Mouse (Mus musculus): ENCODE results near the gene Dhx58. TPM values are rescaled to one million over a fixed set of nuclear protein-coding genes. Genes with fewer than 3 reads are reported as not detected.
A peak's percentile ranks its signal among the peaks of the same experiment; 100 is the strongest.

The Dhx58 gene
- polyA plus RNA-seq, 1 experiment, result 0.40 TPM

GRCm38 (mm10) chr11:100688443-100688842, 15.6 kb downstream of the Dhx58 start:
- no peaks in the 10 kb centered on the region for H3K79me2 ChIP-seq (ENCODE audit: control insufficient read depth, insufficient read depth)

GRCm38 (mm10) chr11:100687265-100687664, 16.8 kb downstream of the Dhx58 start:
- Histone ChIP-seq H3ac (ENCODE audit: control insufficient read depth, insufficient read length) (no peak overlapping the region), H3K27me3 (ENCODE audit: control insufficient read depth, insufficient read depth, insufficient read length) (no peaks in the 10 kb centered on the region), H3K79me2 (ENCODE audit: control insufficient read depth, insufficient read depth) (no peaks in the 10 kb centered on the region), H3K36me3 (ENCODE audit: control insufficient read depth, insufficient read depth) (no peaks in the 10 kb centered on the region), H3K4me2 (ENCODE audit: low read depth) (no peak overlapping the region), H3K4me3 (no peak overlapping the region)
- TF ChIP-seq TCF12 (IDR thresholded peaks at IDR 0.05; ENCODE audit: insufficient read depth, poor library complexity, severe bottlenecking), result no peak

More at GRCm38 (mm10) chr11:100688443-100688842, 15.6 kb downstream of the Dhx58 start:
- Histone ChIP-seq H3K27me3 (ENCODE audit: control insufficient read depth, insufficient read depth, insufficient read length) (no peaks in the 10 kb centered on the region), H3K4me3 (no peak overlapping the region), H3K4me2 (ENCODE audit: low read depth) (no peak overlapping the region), H3K36me3 (ENCODE audit: control insufficient read depth, insufficient read depth) (no peaks in the 10 kb centered on the region), H3ac (ENCODE audit: control insufficient read depth, insufficient read length) (no peak overlapping the region)
- TF ChIP-seq SRF (IDR thresholded peaks at IDR 0.05; ENCODE audit: control insufficient read depth, insufficient read length, low read depth) (no peak), CEBPB (IDR thresholded peaks at IDR 0.05; ENCODE audit: insufficient read depth, poor library complexity, severe bottlenecking) (no peak), E2F4 (IDR thresholded peaks at IDR 0.05; ENCODE audit: insufficient read depth) (no peak), TCF12 (IDR thresholded peaks at IDR 0.05; ENCODE audit: insufficient read depth, poor library complexity, severe bottlenecking) (no peak), TCF3 (IDR thresholded peaks at IDR 0.05; ENCODE audit: insufficient read length, low read depth) (no peak), POLR2A (IDR thresholded peaks at IDR 0.05; ENCODE audit: insufficient read length, low read depth) (no peak), REST (IDR thresholded peaks at IDR 0.05; ENCODE audit: insufficient read depth, insufficient read length) (no peak), USF1 (IDR thresholded peaks at IDR 0.05; ENCODE audit: low read depth) (no peak), POLR2AphosphoS2 (IDR thresholded peaks at IDR 0.05; ENCODE audit: insufficient read length, low read depth) (no peak), MAX (IDR thresholded peaks at IDR 0.05; ENCODE audit: low read depth) (no peak), MYOD1 (IDR thresholded peaks at IDR 0.05; ENCODE audit: control insufficient read depth in 1 of 3, insufficient read length in 2 of 3, low read depth in 2 of 3) (no peak), MYOG (IDR thresholded peaks at IDR 0.05; ENCODE audit: control insufficient read depth in 1 of 3, insufficient read depth in 1 of 3, insufficient read length in 2 of 3, low read depth in 2 of 3) (no peak)

- H3K4me3 ChIP-seq, result no peak overlapping the region
- no peaks in the 10 kb centered on the region for H3K79me2 ChIP-seq (ENCODE audit: control insufficient read depth, insufficient read depth)
- no peaks in the 10 kb centered on the region for H3K27me3 ChIP-seq (ENCODE audit: control insufficient read depth, insufficient read depth, insufficient read length)
- TF ChIP-seq POLR2AphosphoS2 (IDR thresholded peaks at IDR 0.05; ENCODE audit: insufficient read length, low read depth), result no peak
- no peak for TF ChIP-seq TCF3 (IDR thresholded peaks at IDR 0.05; ENCODE audit: insufficient read length, low read depth)
- TF ChIP-seq CEBPB (IDR thresholded peaks at IDR 0.05; ENCODE audit: insufficient read depth, poor library complexity, severe bottlenecking), result no peak
- no peak for TF ChIP-seq USF1 (IDR thresholded peaks at IDR 0.05; ENCODE audit: low read depth)
- no peak for TF ChIP-seq SRF (IDR thresholded peaks at IDR 0.05; ENCODE audit: control insufficient read depth, insufficient read length, low read depth)
- no peak for TF ChIP-seq MAX (IDR thresholded peaks at IDR 0.05; ENCODE audit: low read depth)
- TF ChIP-seq POLR2A (IDR thresholded peaks at IDR 0.05; ENCODE audit: insufficient read length, low read depth), result no peak
- peak; percentile 36 for TF ChIP-seq TCF12 (IDR thresholded peaks at IDR 0.05; ENCODE audit: insufficient read depth, poor library complexity, severe bottlenecking)
- TF ChIP-seq MYOG (IDR thresholded peaks at IDR 0.05; ENCODE audit: control insufficient read depth in 1 of 3, insufficient read depth in 1 of 3, insufficient read length in 2 of 3, low read depth in 2 of 3), result peak in 2 of 3 experiments; percentile 60 to 69
- TF ChIP-seq REST (IDR thresholded peaks at IDR 0.05; ENCODE audit: insufficient read depth, insufficient read length), result no peak
- TF ChIP-seq MYOD1 (IDR thresholded peaks at IDR 0.05; ENCODE audit: control insufficient read depth in 1 of 3, insufficient read length in 2 of 3, low read depth in 2 of 3), result peak in 2 of 3 experiments; percentile 28 to 76
- TF ChIP-seq E2F4 (IDR thresholded peaks at IDR 0.05; ENCODE audit: insufficient read depth), result no peak
- no peak overlapping the region for H3K4me2 ChIP-seq (ENCODE audit: low read depth)
- no peaks in the 10 kb centered on the region for H3K36me3 ChIP-seq (ENCODE audit: control insufficient read depth, insufficient read depth)
- H3ac ChIP-seq (ENCODE audit: control insufficient read depth, insufficient read length), result no peak overlapping the region
Observed at GRCm38 (mm10) chr11:100685371-100685770, 18.7 kb downstream of the Dhx58 start.

GRCm38 (mm10) chr11:100684084-100684483, 20.0 kb downstream of the Dhx58 start:
- Histone ChIP-seq H3K36me3 (ENCODE audit: control insufficient read depth, insufficient read depth) (no peaks in the 10 kb centered on the region), H3K79me2 (ENCODE audit: control insufficient read depth, insufficient read depth) (no peaks in the 10 kb centered on the region), H3ac (ENCODE audit: control insufficient read depth, insufficient read length) (no peak overlapping the region), H3K4me2 (ENCODE audit: low read depth) (peak overlapping the region; percentile 30), H3K4me3 (no peak overlapping the region), H3K27me3 (ENCODE audit: control insufficient read depth, insufficient read depth, insufficient read length) (no peaks in the 10 kb centered on the region)
- TF ChIP-seq MYOD1 (IDR thresholded peaks at IDR 0.05; ENCODE audit: control insufficient read depth in 1 of 3, insufficient read length in 2 of 3, low read depth in 2 of 3) (peak in 1 of 3 experiments; percentile 7), CEBPB (IDR thresholded peaks at IDR 0.05; ENCODE audit: insufficient read depth, poor library complexity, severe bottlenecking) (no peak), REST (IDR thresholded peaks at IDR 0.05; ENCODE audit: insufficient read depth, insufficient read length) (no peak)

GRCm38 (mm10) chr11:100682526-100682925, 21.5 kb downstream of the Dhx58 start:
- Histone ChIP-seq H3ac (ENCODE audit: control insufficient read depth, insufficient read length) (no peak overlapping the region), H3K4me2 (ENCODE audit: low read depth) (peak overlapping the region; percentile 42), H3K27me3 (ENCODE audit: control insufficient read depth, insufficient read depth, insufficient read length) (no peaks in the 10 kb centered on the region), H3K4me3 (no peak overlapping the region), H3K79me2 (ENCODE audit: control insufficient read depth, insufficient read depth) (no peaks in the 10 kb centered on the region), H3K36me3 (ENCODE audit: control insufficient read depth, insufficient read depth) (no peaks in the 10 kb centered on the region)
- TF ChIP-seq TCF3 (IDR thresholded peaks at IDR 0.05; ENCODE audit: insufficient read length, low read depth) (no peak), MYOG (IDR thresholded peaks at IDR 0.05; ENCODE audit: control insufficient read depth in 1 of 3, insufficient read depth in 1 of 3, insufficient read length in 2 of 3, low read depth in 2 of 3) (peak in 1 of 3 experiments; percentile 8), USF1 (IDR thresholded peaks at IDR 0.05; ENCODE audit: low read depth) (no peak)
